Mouse (Mus musculus) embryonic facial prominence, embryonic 14.5 days (tissue): ENCODE data around the gene Vmn1r125. TPM values are rescaled to one million over a fixed set of nuclear protein-coding genes. Genes with fewer than 3 reads are reported as not detected.
"Not testable (repeated sequence)": the region's sequence is repeated elsewhere in the genome, so short reads cannot be mapped to it uniquely, and the experiment has no call there.

Experiments used
- ATAC-seq: fragments of 200-750 bp; cut with Nextera tagmentation; 2 replicates; pipeline ENCODE4 v1.8.0; 2017; ENCODE audit warnings: low read depth, moderate number of reproducible peaks, moderate TSS enrichment
- DNase-seq: peaks from one replicate; pipeline ENCODE4 v3.0.0-alpha.2; 2015; ENCODE audit warnings: low spot score
- H3K27ac ChIP-seq: fragments of 300-500 bp; sonication (generic); replicated peaks from 2 replicates; pipeline ENCODE4 v1.5.1; 2014; ENCODE audit warnings: low read depth, mild to moderate bottlenecking, low read length, moderate library complexity
- H3K27me3 ChIP-seq: fragments of 300-500 bp; sonication (generic); replicated peaks from 2 replicates; pipeline ENCODE4 v1.6.1; 2014; ENCODE audit warnings: low read length; ENCODE audit not compliant: control insufficient read depth, insufficient read depth
- H3K36me3 ChIP-seq: fragments of 300-500 bp; sonication (generic); 2 replicates; pipeline ENCODE4 v1.6.1; 2014; ENCODE audit warnings: low read length, mixed read lengths; ENCODE audit not compliant: control insufficient read depth, insufficient read depth
- H3K4me1 ChIP-seq: fragments of 300-500 bp; sonication (generic); 2 replicates; pipeline ENCODE4 v1.6.1; 2014; ENCODE audit warnings: antibody characterized with exemption, low read length; ENCODE audit not compliant: control insufficient read depth, insufficient read depth
- H3K4me2 ChIP-seq: fragments of 300-500 bp; sonication (generic); 2 replicates; pipeline ENCODE4 v1.6.1; 2014; ENCODE audit warnings: low read depth, mild to moderate bottlenecking, low read length, moderate library complexity, mixed read lengths
- H3K4me3 ChIP-seq: fragments of 300-500 bp; sonication (generic); 2 replicates; pipeline ENCODE4 v1.5.1; 2014; ENCODE audit warnings: low read depth, mild to moderate bottlenecking, low read length
- H3K9ac ChIP-seq: fragments of 300-500 bp; sonication (generic); 2 replicates; pipeline ENCODE4 v1.6.1; 2014; ENCODE audit warnings: low read depth, mild to moderate bottlenecking, low read length, moderate library complexity, mixed read lengths
- H3K9me3 ChIP-seq: fragments of 300-500 bp; sonication (generic); 2 replicates; pipeline ENCODE4 v1.6.1; 2016; ENCODE audit warnings: low read length; ENCODE audit not compliant: control insufficient read depth
- WGBS: fragments of 180-500 bp; shearing (Covaris S2); extraction: QIAGEN DNeasy Blood & Tissue Kit; methylation state at CpG from one replicate; pipeline ENCODE4 v1.1.7; 2014; 5-methylcytosine and 5-hydroxymethylcytosine counted together
- polyA plus RNA-seq: library from polyadenylated mRNA; unstranded; fragments of >200 nt; fragmentation: Nextera tagmentation; extraction: Ambion mirVana; gene quantifications from 2 replicates; pipeline ENCODE4 v1.2.1, GENCODE M21; 2014

The Vmn1r125 gene
- polyA plus RNA-seq = not detected in 2 replicates

DNA sequence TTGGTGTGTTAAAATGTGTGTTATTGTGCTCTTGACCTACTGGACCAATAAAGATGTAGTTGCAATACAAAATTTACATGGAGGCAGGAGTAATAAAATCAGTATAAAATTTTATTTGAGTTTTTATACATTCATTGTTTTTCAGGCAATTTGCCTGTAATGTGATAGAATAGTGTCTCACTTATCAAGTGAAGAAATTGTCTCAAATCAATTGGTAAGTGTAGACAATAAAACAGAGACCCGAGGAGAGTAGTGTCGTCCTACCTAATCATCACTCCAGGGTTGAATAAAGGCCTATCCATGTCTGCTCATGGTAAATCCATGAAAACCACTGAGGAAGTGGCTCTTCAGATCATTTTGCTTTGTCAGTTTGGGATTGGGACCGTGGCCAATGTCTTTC lies at the start of gene Vmn1r125:
TSS of gene Vmn1r125 (plus strand) at position 301 of the 400 bp plus-strand sequence.
- not testable (repeated sequence) for H3K4me1 ChIP-seq, DNase-seq, H3K36me3 ChIP-seq, H3K9me3 ChIP-seq, H3K9ac ChIP-seq, ATAC-seq, H3K27ac ChIP-seq, H3K4me3 ChIP-seq, H3K4me2 ChIP-seq, H3K27me3 ChIP-seq
- 59% methylated on average over 3 of the region's 3 CpGs for WGBS

DNA sequence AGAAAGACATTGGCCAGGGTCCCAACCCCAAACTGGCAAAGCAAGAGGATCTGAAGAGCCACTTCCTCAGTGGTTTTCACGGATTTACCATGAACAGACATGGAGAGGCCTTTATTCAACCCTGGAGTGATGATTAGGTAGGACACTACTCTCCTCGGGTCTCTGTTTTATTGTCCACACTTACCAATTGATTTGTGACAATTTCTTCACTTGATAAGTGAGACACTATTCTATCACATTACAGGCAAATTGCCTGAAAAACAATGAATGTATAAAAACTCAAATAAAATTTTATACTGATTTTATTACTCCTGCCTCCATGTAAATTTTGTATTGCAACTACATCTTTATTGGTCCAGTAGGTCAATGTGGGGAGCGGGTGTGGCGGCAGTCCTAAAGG lies 11.5 kb upstream of the Vmn1r125 start, which contains the start of gene Vmn1r124:
TSS of gene Vmn1r124 (minus strand) at position 101 of the 400 bp plus-strand sequence.
- 82% methylated on average over 4 of the region's 4 CpGs for WGBS
- not testable (repeated sequence) for H3K4me2 ChIP-seq, H3K4me3 ChIP-seq, H3K9ac ChIP-seq, ATAC-seq, H3K27me3 ChIP-seq, DNase-seq, H3K27ac ChIP-seq, H3K9me3 ChIP-seq, H3K4me1 ChIP-seq, H3K36me3 ChIP-seq

DNA sequence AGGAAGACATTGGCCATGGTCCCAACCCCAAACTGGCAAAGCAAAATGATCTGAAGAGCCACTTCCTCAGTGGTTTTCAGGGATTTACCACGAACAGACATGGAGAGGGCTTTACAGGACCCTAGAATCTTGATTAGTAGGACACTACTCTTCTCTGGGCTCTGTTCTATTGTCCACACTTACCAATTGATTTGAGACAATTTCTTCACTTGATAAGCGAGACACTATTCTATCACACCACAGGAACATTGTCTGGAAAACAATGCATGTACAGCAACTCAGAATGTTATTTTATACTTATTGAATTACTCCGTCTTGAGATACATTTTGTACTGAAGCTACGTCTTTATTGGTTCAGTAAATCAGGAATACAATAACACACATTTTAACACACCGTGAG lies 29.4 kb downstream of the Vmn1r125 start, which contains the start of gene Vmn1r126:
TSS of gene Vmn1r126 (minus strand) at position 101 of the 400 bp plus-strand sequence.
- not testable (repeated sequence) for ATAC-seq, H3K9ac ChIP-seq

DNA sequence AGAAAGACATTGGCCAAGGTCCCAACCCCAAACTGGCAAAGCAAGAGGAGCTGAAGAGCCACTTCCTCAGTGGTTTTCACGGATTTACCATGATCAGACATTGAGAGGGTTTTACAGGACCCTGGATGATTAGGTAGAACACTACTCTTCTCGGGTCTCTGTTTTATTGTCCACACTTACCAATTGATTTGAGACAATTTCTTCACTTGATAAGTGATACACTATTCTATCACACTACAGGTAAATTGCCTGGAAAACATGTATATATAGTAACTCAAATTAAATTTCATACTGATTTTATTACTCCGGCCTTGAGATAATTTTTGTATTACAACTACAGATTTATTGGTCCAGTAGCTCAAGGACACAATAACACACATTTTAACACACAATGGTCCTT lies 47.8 kb downstream of the Vmn1r125 start, which contains the start of gene Vmn1r127:
TSS of gene Vmn1r127 (minus strand) at position 101 of the 400 bp plus-strand sequence.
- H3K4me2 ChIP-seq, ATAC-seq, H3K9me3 ChIP-seq, DNase-seq, H3K4me3 ChIP-seq, H3K27me3 ChIP-seq, H3K36me3 ChIP-seq, H3K9ac ChIP-seq, H3K27ac ChIP-seq, H3K4me1 ChIP-seq: not testable (repeated sequence)
- WGBS = no CpG with 5 or more reads among the region's 3 CpGs

More for the DNA sequence above, 29.4 kb downstream of the Vmn1r125 start, which contains the start of gene Vmn1r126:
- H3K9me3 ChIP-seq, H3K4me1 ChIP-seq, H3K36me3 ChIP-seq, H3K4me2 ChIP-seq, H3K27me3 ChIP-seq, DNase-seq, H3K27ac ChIP-seq, H3K4me3 ChIP-seq: not testable (repeated sequence)
- no CpG with 5 or more reads among the region's 5 CpGs for WGBS

Other genes with a start within 250 kb of the Vmn1r125 start
- not detected in 2 replicates for gene Vmn1r120, start 218.4 kb upstream of the Vmn1r125 start, polyA plus RNA-seq
- not detected in 2 replicates for gene Vmn1r121, start 173.7 kb upstream of the Vmn1r125 start, polyA plus RNA-seq
- not detected in 2 replicates for gene Vmn1r122, start 138.1 kb upstream of the Vmn1r125 start, polyA plus RNA-seq
- gene Vmn1r123, start 110.0 kb upstream of the Vmn1r125 start, polyA plus RNA-seq = not detected in 2 replicates
- gene Gm5157, start 81.8 kb upstream of the Vmn1r125 start, polyA plus RNA-seq = not detected in 2 replicates
- not detected in 2 replicates for gene Vmn1r124, start 11.6 kb upstream of the Vmn1r125 start, polyA plus RNA-seq
- gene Vmn1r126, start 29.3 kb downstream of the Vmn1r125 start, polyA plus RNA-seq = not detected in 2 replicates
- gene Vmn1r127, start 47.7 kb downstream of the Vmn1r125 start, polyA plus RNA-seq = not detected in 2 replicates
- not detected in 2 replicates for gene Vmn1r128, start 77.2 kb downstream of the Vmn1r125 start, polyA plus RNA-seq
- not detected in 2 replicates for gene Vmn1r129, start 89.1 kb downstream of the Vmn1r125 start, polyA plus RNA-seq
- not detected in 2 replicates for gene Gm6882, start 160.6 kb downstream of the Vmn1r125 start, polyA plus RNA-seq
- gene Vmn1r130, start 239.6 kb downstream of the Vmn1r125 start, polyA plus RNA-seq = not detected in 2 replicates